Mouse (Mus musculus): ENCODE measurements around the gene Slc25a51.

- TF ChIP-seq CTCF (conservative IDR thresholded peaks at IDR 0.05; ENCODE audit: low read length) (no peak), POU5F1 (IDR thresholded peaks at IDR 0.05; ENCODE audit: borderline replicate concordance, low read length) (no peak)
Observed at GRCm38 (mm10) chr4:45408427-45409132, at the start of gene Slc25a51.

Data from E14TG2a.4 (cell line).